Mouse (Mus musculus) left cerebral cortex, adult 18-20 months (tissue): ENCODE data around the gene Pfn1. TPM values are rescaled to one million over a fixed set of nuclear protein-coding genes. Genes with fewer than 3 reads are reported as not detected.
A peak's percentile ranks its signal among the peaks of the same experiment; 100 is the strongest.

Experiments used
- DNase-seq, 2 experiments: peaks; one replicate each; pipeline ENCODE4 v3.0.0; 2021 to 2022; ENCODE audit warnings: low spot score in 2 of 2, mixed read lengths in 1 of 2
- long read RNA-seq, 2 experiments: library from polyadenylated mRNA; stranded (forward); transcript quantifications; one replicate each; pipeline ENCODE4 v2.0.0; 2021
- total RNA-seq, 2 experiments: library from RNA; stranded (reverse); gene quantifications; 2 replicates each; pipeline ENCODE4 v1.2.3; 2021

Gene Pfn1
- total RNA-seq: 100 to 1,000 TPM; 224 to 231 TPM
- long read RNA-seq, experiment 1, transcript Pfn1-201 (3 exons, 861 nt): major isoform, 194 of 204 reads
- long read RNA-seq, experiment 1, partial matches to known transcripts: 5 of 204 reads
- long read RNA-seq, experiment 1, other reads (novel, unspliced or antisense): 2 of 204 reads
- long read RNA-seq, experiment 2, transcript Pfn1-201 (3 exons, 861 nt): major isoform, 155 of 165 reads
- long read RNA-seq, experiment 2, partial matches to known transcripts: 7 of 165 reads
- long read RNA-seq, experiment 2, other reads (novel, unspliced or antisense): 3 of 165 reads

DNA sequence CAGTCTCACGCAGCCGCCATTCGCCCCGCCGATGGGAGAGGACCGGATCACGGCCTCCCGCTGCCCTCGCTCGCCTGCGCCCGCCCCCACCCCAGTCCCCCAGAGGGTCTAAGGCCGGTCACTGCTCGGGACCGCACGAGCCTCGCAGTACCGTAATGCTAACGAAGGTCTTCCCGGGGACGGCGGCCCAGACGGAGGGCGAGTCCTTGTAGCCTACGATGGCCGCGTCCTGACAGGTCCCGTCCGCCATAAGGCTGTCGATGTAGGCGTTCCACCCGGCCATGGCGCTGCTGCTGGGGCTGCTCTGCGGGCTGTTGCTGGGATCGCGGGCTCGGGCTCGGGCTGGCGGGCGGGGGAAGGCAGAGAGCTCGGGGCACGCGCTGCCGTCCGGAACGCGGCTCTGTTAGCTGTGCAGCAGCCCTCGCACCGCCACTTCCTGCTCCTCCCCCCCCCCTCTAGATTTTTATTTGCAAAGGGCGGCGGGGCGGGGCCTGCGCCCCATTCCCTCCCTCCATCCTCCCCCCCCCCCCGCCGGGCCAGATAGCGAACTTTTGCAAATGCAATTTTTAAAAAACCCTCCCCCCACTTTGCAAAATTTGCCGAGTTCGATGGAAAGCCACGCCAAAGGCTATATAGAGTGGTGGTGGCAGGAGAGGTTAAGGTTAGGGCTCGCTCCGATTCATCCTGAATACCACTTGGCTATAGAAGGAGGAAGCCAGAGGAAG, at the start of gene Pfn1:
TSS of gene Pfn1 (minus strand) at position 447 of the 725 bp plus-strand sequence.
- peak; percentile 63 to 68 for DNase-seq

DNA sequence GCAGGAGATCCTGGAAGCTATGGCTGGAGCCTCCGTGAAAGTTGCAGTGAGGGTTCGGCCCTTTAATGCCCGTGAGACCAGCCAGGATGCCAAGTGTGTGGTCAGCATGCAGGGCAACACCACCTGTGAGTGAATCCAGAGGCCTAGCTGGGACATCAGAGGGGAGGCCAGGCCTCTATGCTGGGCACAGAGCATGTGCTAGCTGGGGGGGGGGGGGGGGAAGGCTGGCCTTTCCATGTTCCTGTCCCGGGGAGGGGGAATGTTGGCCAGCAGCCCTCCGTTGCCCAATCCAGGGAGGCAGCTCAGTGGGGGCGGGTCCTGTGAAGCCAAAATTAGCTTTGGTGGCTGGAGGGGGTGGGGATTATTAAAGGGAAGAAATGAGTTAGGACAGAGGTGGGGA, 48.3 kb upstream of the Pfn1 start:
- no peak for DNase-seq

DNA sequence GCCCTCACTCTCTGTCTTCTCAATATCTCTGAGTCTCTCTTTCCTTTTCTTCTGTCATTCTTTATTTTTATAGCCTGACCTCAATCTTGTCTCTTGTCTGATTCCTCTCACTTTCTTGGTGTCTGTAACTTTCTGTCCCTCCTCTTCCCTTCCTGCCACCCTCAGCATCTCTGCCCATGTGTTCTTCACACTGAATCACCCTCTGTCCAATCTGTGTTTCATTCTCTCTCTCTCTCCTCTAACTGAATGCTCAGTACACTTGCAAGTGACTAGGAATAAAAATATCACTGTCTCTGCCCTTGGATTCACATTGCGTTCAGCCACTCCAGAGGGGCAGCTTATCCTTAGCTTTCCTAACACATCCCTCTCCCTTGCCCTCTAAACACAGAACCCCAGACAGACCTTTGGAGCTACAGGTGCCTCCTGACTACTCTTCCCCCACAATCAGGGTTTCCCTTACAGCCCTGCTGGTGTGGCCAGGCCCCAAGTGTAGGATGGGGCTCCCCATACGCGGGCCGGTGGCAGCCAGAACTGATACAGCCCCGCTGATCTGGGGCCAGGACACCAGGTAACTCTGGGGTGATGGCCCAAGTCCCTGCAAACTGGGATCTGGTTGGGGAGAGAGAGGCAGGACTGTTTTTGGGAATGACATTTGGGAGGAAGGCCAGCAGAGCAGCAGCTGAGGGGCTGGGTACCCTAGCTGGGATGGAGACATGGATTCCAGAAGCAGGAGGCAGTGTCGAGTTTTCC, 47.7 kb upstream of the Pfn1 start:
- no peak for DNase-seq

DNA sequence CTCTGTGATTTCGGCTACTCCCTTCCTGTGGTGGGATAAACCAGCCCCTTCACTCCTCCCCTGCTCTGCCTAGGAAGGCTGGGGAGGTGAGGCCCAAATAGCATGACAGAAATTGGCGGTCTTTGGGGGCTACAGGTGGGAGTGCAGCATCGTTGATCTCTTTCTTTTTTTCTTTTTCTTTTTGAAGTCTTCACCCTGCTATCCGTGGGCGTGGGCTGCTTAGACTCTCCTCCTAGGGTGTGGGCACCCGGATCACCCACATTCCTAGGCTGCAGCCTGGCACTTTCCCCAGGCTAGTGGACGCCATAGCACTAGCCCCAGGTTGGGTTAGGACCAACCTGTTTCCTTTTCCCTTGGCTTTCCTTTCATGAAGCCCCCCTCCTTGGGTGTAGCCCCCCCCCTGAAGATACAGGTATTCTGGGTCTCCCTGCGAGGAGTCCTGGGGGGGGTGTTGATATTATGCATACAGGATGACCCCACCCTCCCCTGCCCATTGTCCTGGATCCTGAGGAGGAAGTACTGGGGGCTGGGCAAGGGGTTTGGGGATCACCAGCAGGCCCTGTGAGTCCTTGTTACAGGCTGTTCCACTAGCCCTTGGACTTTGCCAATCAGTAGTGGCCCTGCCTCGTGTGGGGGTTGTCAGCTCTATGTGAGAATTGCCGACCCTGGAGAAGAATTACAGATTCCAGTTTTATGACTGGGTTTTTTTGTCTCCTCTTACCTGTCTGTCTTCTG, 46.9 kb upstream of the Pfn1 start:
- peak in 1 of 2 experiments; percentile 20 for DNase-seq

DNA sequence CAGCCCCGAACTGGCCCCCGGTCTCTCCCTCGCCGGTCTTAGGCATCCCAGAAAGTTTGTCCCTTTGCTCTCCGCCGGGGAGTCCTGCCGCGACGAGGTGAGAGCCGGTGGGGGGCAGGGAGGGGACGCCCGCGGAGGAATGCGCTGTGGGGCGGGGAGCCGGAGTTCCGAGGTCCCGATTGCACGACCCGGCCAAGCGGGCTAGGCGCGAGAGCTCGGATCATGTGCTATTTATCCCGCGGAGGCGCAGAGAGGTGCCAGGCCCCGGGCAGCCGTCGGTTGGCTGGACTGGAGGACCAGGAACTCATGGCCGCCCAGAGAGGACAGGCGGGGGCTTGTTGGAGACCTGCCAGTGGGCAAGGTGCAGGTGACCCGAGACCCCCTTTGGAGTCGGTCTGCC, 46.2 kb upstream of the Pfn1 start:
- DNase-seq: peak; percentile 38 to 53

DNA sequence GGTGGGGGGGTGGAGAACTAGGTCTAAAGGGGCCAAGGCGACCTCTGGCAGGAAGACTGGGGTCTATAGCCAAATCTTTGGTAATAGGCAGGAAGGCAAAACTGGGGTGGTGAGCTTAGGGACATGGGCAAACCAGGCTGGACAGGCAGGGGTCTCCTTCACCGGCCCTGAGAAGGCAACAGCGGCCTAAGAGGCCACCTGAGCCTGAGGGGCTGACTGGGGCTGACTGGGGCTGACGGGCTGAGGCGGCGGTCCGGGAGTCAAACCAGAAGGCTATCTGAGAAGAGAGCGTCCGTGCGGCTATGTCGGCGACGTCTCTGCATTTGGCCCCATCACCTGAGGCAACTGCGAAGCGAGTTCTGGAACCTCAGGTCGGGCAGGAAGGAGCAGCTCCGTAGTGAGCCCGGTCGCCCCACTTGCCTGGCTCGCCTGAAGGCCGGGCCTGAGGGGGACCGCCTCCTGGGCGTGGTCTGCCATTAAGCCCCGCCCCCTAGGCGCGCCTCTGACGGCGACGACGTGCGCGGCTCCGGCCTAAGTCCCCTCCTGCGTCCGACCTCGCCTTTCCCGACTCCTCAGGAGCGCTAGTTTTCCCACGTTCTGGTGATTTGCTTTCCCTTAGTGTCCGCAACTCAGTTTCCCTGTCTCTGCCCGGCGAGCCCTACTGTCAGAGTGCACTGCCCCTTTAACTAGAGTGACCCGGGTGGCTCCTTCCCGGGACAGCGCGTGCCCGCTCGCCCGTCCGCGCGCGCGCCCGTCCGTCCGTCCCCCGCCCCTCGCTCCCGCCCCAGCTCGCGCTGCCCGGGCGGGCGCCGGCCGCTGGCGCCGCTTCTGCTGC, 45.5 kb upstream of the Pfn1 start, which contains the start of the genes Inca1 and Kif1c:
TSS of gene Inca1 (minus strand) at position 434 of the 835 bp plus-strand sequence.
TSS of gene Kif1c (plus strand) at position 827 of the 835 bp plus-strand sequence.
- DNase-seq: peak; percentile 93 to 94

DNA sequence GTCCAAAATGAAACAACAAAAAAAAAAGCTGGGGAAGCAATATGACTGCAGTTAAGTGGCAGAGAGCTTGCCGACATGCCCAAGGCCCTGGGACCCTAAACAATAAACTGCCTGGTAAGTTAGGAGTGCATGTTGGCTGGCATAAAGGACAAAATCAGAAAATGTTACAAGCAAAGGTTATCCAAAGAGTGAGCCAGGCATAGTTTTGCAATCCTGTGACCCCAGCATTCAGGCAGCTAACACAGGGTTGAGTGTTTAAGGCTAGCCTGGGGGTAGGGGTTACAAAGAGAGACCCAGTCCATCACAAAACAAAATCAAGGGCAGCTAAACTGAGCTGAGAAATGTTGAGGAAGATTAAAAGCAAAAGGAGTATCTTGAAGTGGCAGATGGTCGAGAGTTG, 44.6 kb upstream of the Pfn1 start:
- DNase-seq: no peak

DNA sequence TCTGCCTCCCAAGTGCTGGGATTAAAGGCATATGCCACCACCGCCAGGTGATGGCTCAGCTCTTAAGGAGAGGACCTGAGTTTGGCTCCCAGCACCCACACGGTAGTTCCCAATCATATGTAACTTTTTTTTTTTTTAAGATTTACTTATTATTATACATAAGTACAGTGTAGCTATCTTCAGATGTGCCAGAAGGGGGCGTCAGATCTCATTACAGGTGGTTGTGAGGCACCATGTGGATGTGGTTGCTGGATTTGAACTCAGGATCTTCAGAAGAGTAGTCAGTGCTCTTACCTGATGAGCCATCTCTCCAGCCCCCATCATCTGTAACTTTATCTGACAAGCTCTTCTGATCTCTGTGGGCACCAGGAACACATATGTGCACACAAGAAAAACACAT, 42.9 kb upstream of the Pfn1 start:
- DNase-seq: no peak

DNA sequence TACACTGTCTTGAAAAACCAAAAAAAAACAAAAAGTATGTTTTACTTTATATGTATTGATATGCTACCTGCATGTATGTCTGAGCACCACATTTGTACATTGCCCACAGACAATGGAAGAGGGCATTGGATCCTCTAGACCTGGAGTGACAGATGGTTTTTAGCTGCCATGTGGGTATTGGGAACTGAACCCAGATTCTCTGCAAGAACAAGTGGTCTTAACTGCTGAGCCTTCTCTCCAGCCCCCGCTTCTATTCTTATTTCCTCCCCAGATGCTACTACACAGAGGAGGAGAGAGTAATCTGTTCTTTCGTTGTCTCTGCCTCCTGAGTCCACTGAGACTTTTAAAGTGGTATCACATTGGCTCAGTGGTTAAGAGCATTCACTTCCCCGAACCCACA, 39.1 kb upstream of the Pfn1 start:
- no peak for DNase-seq

DNA sequence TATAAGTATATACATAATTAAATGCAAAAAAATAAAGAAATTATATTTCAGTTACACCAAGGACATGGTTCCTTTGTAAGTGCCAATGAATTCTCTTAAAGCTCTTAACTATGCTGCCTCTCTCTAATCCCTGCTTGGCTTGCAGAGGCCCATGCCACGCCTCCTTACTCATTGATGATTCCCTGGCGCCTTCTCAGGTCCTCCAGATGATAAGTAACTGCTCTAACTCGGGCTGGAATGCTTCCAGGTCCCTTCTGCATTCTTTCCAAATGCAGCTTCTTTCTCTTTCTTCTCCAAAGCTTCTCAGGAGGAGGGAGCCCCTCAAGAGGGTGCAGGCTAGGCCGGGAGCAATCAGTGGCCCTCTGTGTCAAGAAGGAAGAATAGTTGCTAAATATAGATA, 35.1 kb upstream of the Pfn1 start:
- DNase-seq: no peak

DNA sequence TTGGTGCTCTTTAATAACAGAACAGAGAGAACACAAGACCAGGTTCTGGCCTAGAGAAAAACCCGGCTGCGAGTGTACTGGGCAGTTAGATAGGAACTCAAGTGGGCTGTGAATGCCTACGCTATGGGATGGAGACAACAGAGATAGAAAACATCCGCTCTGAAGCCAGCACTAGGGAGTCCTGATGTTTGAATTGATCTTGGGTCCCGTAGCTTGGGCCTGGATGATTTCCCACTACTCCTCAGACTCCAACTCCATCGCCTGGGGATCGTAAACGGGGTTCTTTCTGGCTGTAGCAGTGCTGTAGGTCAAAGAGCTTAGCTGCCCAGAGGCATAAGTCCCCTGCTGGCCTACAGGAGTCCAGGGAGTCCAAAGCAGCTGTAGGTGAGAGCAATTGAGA, 33.9 kb upstream of the Pfn1 start:
- DNase-seq: no peak

DNA sequence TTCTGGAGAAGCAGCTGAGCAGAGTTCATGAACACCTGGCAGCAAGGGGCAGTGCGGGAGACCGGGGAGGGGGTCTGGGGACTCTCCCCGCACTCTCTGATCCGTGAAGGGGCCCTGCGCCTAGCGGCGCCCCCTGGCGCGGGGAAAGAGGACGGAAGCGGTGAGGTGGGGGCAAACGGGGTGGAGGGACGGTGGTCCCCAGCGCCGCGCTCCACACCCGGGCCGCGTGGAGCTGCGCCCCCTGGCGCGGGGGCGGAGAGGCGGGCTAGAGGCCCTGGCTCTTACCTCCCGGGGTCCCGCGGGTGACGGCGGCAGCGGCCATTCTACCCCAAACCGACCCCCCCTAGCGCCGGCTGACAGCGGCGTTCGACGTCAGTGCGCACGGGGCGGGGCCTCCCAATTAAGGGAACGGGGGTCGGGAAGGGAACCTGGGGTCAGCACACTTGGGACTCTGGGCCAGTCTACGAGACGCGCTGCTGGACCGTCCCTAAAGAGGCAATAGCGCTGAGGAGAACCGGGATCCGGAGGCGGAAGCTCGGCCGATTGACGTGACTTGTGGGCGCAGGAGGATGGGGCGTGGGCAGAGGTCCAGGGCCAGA, 33.3 kb upstream of the Pfn1 start, which contains the start of gene Camta2:
TSS of gene Camta2 (minus strand) at position 505 of the 599 bp plus-strand sequence.
- DNase-seq: peak; percentile 86 to 88

DNA sequence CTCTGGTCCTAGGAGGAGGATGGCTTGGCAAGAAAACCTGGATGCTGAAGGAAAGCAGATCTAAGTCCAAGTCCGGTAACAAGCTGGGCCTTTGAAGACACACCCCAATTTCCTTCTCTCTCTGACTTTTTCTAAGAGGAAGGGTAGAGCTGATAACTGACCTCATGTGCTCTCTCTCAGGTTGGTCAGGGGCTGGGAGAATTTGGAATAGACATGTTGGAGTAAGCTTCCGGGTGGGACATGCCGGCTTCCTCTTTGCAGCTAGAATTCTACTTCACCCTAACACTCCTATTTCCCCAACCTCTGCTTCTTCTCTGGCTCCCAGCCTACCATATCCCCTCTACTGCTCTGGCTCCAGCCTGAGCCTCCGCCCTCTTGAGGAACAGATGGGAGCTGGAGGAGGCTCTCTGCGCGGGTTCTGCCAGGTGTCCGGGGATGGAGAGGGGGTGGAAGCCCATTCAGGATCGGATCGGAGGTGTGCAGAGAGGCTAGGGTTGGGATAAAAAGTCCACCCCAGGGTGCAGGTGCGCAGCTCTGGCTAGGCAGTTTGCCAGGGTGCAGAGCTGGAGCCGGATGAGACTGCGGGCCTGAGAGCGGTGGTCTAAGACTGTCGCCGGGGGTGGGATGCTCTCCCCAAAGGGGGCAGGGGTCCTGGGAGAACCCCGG, 32.6 kb upstream of the Pfn1 start:
- peak; percentile 71 to 82 for DNase-seq

DNA sequence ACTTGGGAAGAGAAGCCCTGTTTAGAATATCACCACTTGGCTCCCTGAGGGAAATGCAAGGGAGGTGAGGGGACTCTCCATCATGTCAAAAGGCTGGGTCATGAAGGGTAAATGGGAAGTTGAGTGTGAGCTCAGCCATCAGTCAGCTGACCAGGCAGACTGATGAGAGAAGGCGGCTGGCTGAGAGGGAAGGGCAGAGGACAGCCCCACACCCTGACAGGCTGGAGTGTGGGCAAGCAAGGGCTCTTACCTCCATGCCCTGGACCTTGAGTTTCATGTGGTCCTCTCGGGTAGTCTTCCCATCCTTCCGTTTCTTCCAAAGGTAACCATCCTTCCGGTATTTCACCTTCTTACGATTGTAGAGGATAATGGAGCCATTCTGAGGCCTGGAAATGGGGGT, 29.2 kb upstream of the Pfn1 start:
- no peak for DNase-seq

DNA sequence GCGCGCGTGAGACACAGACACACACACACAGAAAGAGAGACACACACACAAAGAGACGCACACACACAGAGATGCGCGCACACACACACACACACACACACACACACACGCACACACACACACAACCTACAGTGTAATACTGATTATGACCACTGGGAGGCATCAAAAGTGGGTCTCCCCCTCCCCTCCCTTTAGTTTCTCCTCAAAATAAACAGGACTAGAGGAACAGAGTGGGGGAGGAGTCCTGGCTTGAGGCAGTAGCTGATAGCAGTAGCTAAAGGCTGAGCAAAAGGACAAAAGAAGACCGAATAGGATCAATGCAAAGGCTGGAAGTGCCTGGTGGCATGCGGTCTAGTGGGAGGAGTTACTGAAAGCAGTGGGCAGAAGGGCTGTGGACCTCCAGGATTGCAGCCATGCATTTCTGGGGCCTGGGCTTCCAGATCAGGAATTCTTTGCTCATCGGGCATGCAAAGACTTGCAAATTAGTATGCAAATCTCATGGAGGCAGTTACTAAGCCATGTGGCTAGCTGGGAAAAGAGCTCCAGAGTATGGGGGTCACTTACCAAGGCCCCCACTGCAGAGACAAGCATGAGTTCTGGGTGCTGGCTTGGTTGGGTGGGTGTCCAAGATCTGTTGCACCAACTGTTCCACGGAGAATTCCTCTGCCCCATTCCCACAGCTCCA, 27.6 kb upstream of the Pfn1 start:
- DNase-seq: no peak

DNA sequence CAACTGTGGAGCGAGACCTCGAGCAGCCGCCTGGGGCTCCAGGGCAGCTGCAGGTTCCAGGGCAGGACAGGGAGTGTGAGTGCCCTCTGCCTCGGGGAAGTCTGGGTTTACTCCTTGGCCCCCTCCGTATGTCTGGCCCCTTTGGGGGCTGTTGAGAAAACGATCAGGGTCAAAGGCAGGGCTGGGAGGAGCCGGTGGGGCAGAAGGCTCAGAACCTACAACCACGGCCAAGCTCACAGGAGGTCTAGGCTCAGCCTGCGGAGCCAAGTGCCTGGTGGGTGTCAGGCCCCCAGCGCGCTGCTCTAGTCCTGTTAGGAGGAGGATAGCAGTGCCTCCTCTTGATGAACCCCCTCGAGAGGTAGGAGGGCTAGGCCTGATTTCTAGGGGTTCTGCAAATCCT, 26.7 kb upstream of the Pfn1 start:
- DNase-seq: no peak

DNA sequence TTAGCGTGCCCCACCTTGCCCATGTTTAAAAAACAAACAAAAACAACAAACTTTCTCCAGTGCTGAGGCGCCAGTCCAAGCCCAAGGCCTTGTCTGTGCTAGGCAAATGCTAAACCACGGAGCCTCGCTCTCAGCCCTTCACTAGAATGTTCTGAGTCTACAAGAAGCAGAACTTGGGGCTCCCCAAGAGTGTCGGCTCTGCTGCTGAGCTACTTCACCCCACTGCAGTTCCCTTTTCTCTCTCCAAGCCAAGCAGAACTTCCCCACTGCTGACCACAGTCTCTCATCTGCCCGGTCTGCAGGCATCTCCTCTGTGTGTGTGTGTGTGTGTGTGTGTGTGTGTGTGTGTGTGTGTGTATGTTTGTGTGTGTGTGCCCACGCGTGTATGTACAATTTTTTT, 25.4 kb upstream of the Pfn1 start:
- DNase-seq: no peak

DNA sequence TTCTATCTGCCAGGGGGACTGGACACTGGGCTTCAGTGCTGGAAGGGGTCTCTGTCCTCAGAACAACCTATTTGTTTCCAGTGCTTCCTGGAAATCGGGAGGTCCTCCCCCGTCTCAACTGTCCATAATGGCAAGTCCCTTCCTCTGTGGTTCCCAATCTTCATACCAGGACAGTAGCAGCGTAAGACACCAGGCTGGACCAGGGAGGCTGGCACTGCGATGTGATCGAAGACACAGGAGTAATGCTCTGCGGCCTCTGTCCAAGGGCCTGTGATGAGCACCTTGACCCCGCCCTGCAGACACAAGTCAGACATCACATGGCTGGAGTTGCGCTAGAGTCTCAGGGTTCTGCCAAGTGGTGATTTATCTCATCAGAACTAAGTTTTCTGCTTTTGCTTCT, 24.9 kb upstream of the Pfn1 start:
- no peak for DNase-seq

DNA sequence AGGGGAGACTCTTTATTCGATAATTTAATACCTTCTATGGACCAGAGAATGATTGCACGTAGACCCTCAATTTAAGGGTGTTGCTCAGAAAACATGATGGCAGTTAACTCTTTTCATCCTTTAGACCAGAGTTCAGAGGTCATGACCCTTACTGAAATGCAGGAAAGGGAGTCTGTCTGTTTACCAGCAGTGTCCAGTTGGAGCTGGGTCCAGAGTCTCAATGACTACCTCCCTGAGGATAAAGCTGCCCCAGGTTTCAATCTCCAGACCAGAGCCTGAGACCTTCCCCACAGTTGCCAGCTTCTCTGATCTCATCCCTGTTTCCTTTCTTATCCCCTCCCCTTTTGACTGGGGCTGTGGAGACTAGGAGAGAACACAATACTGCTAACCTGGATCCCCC, 24.1 kb upstream of the Pfn1 start:
- no peak for DNase-seq
